Comparison of ENCODE assay signal across 7 mouse cellular contexts in the genomic region with DNA sequence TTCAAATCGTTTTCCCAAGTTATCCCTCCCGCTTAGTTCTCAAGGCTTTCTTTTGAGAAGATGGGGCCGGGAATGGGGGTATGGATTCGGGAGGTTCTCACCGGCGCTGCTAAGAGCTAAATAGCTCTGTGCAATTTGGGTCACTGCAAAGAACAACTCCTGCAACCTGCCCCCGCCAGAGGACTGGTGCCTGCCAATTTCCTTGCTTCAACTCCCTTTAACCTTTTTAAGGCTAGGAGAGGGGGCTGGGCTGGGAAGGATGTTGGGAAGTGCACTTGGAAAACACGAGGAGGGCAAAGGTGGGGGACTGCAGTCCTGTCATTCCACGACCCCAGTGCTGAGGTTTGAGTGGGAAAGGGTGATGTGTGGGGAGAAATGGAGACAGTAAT. TPM values are rescaled to one million over a fixed set of nuclear protein-coding genes. Genes with fewer than 3 reads are reported as not detected.
DNase-seq lines count a peak whose midpoint lies in the region; ATAC-seq and TF ChIP-seq lines count a peak whose summit lies in the region.

No protein-coding gene starts in this region.

- TF ChIP-seq CTCF in intestine, postnatal 0 days (IDR thresholded peaks at IDR 0.05; ENCODE audit: low read depth): no peak
- TF ChIP-seq CTCF in lung, adult 2 months (IDR thresholded peaks at IDR 0.05; ENCODE audit: insufficient read depth, low read length): no peak
- no peak for TF ChIP-seq CTCF in small intestine, adult 2 months (IDR thresholded peaks at IDR 0.05; ENCODE audit: extremely low read depth, insufficient read length, insufficient replicate concordance, low read depth, low read length)

- H3K4me3 ChIP-seq in brown adipose tissue, adult 24 weeks (ENCODE audit: insufficient read depth, low read depth, low read length): peak overlapping the region; percentile 70
- H3K4me3 ChIP-seq in intestine, postnatal 0 days (ENCODE audit: low read depth, low read length): peak overlapping the region; percentile 89
- H3K4me3 ChIP-seq in lung, adult 2 months (replicated peaks; ENCODE audit: extremely low read depth, low read depth, low read length): peak overlapping the region; percentile 74
- peak overlapping the region; percentile 62 for H3K4me3 ChIP-seq in small intestine, adult 2 months (ENCODE audit: low read depth, low read length)

- H3K27me3 ChIP-seq in intestine, postnatal 0 days (replicated peaks; ENCODE audit: control insufficient read depth, insufficient read depth, low read length): no peaks in the 10 kb centered on the region
- H3K27me3 ChIP-seq in small intestine, adult 2 months (ENCODE audit: control insufficient read depth, insufficient read depth, low read length): no peaks in the 10 kb centered on the region

- H3K36me3 ChIP-seq in intestine, postnatal 0 days (ENCODE audit: control insufficient read depth, insufficient read depth): peaks cover 11% of the 10 kb centered on the region
- H3K36me3 ChIP-seq in small intestine, adult 2 months (ENCODE audit: control insufficient read depth, insufficient read depth, low read length): peaks cover 8% of the 10 kb centered on the region

- DNase-seq in right cerebral cortex, adult 18-20 months: peak; percentile 20
- DNase-seq in right cerebral cortex, adult 2 months (ENCODE audit: low spot score in 2 of 2): no peak
- peak; percentile 32 for DNase-seq in forelimb bud, embryonic 11.5 days (ENCODE audit: low read depth, low spot score)
- no peak for DNase-seq in lung, adult 2 months

- peak overlapping the region; percentile 57 for H3K9ac ChIP-seq in intestine, postnatal 0 days (ENCODE audit: low read depth, low read length)

- peak overlapping the region; percentile 87 for H3K4me2 ChIP-seq in intestine, postnatal 0 days (replicated peaks; ENCODE audit: low read depth)

- no peaks in the 10 kb centered on the region for H3K9me3 ChIP-seq in intestine, postnatal 0 days (ENCODE audit: control insufficient read depth)

- peak; percentile 7; the same call in 1 of the 2 replicates for ATAC-seq in intestine, postnatal 0 days

- no peak for TF ChIP-seq POLR2A in lung, adult 2 months (IDR thresholded peaks at IDR 0.05; ENCODE audit: borderline replicate concordance, extremely low read depth, low read depth, low read length)
- no peak for TF ChIP-seq POLR2A in small intestine, adult 2 months (IDR thresholded peaks at IDR 0.05; ENCODE audit: low read depth, low read length)

- H3K4me1 ChIP-seq in brown adipose tissue, adult 24 weeks (ENCODE audit: control insufficient read depth, insufficient read depth, insufficient read length, low read length): 0 out of 2 replicates have a peak, but pooled peaks cover 2% of the 10 kb centered on the region
- H3K4me1 ChIP-seq in intestine, postnatal 0 days (replicated peaks; ENCODE audit: control insufficient read depth, insufficient read depth, low read length): no peaks in the 10 kb centered on the region
- peaks cover 5% of the 10 kb centered on the region for H3K4me1 ChIP-seq in lung, adult 2 months (ENCODE audit: control insufficient read depth, insufficient read depth, low read length)
- peaks cover 5% of the 10 kb centered on the region; the same call in 1 of the 2 replicates for H3K4me1 ChIP-seq in small intestine, adult 2 months (ENCODE audit: control insufficient read depth, insufficient read depth, insufficient read length, low read length)

- peak overlapping the region; percentile 42; the same call in 1 of the 2 replicates for H3K27ac ChIP-seq in brown adipose tissue, adult 24 weeks (replicated peaks; ENCODE audit: low read depth, low read length)
- peak overlapping the region; percentile 86 for H3K27ac ChIP-seq in intestine, postnatal 0 days (ENCODE audit: low read depth, low read length)
- H3K27ac ChIP-seq in small intestine, adult 2 months (ENCODE audit: insufficient read depth, low read depth, low read length): peak overlapping the region; percentile 76

- under 1% methylated on average over 9 of the region's 9 CpGs for WGBS in intestine, postnatal 0 days
- WGBS in lung, adult 2 months: under 1% methylated on average over 9 of the region's 9 CpGs
- under 1% methylated on average over 9 of the region's 9 CpGs for WGBS in small intestine, adult 2 months

RNA-seq across cellular contexts. Expression of a gene that starts 0.5 kb away (rescaled TPM):
- 16.0 and 20.6 TPM in 2 replicates for polyA plus RNA-seq in brown adipose tissue, adult 24 weeks (2012; ENCODE audit: insufficient read depth, insufficient read length, missing spikeins)
- polyA plus RNA-seq in intestine, postnatal 0 days (2015; fragmentation: Nextera tagmentation; extraction: Ambion mirVana): 328 and 422 TPM in 2 replicates
- polyA plus RNA-seq in lung, adult 2 months (2012; rRNA removed): 0.43 and 0.96 TPM in 2 replicates
- 1.7 and 6.9 TPM in 2 replicates for polyA plus RNA-seq in small intestine, adult 2 months (2012; rRNA removed)

Comparison
In these comparisons a context has a peak if more than half of its experiments do, and no peak if none do; other contexts are left out.
1. DNase-seq: peak in right cerebral cortex, adult 18-20 months (single experiment) and forelimb bud, embryonic 11.5 days (single experiment); none in right cerebral cortex, adult 2 months (0 of 2) and lung, adult 2 months (single experiment).
2. RNA of a gene that starts 0.5 kb away (polyA plus RNA-seq): 328 to 422 TPM in intestine, postnatal 0 days; 16.0 to 20.6 TPM in brown adipose tissue, adult 24 weeks, 1.7 to 6.9 TPM in small intestine, adult 2 months and 0.43 to 0.96 TPM in lung, adult 2 months; every median in the first group is over 10 times any median in the second.
3. Peak in every context shown above with its lines, with median percentiles within 50 percentile points of each other: H3K27ac ChIP-seq and H3K4me3 ChIP-seq.